Mouse (Mus musculus): ENCODE data around the gene Ncf2. TPM values are rescaled to one million over a fixed set of nuclear protein-coding genes. Genes with fewer than 3 reads are reported as not detected.

Ncf2 gene
- polyA plus RNA-seq, 1 experiment from 2014 or later = 2.6 TPM

- WGBS = 88% methylated on average over 3 of the region's 3 CpGs
- H3K27ac ChIP-seq (replicated peaks) = no peak overlapping the region
- no peak overlapping the region for H3K4me3 ChIP-seq
- H3K9me3 ChIP-seq = no peaks in the 10 kb centered on the region
- no peak for DNase-seq (ENCODE audit: low spot score)
- peaks cover 98% of the 10 kb centered on the region for H3K36me3 ChIP-seq (replicated peaks)
- no peaks in the 10 kb centered on the region for H3K4me1 ChIP-seq
- H3K27me3 ChIP-seq (replicated peaks; ENCODE audit: low read depth, poor library complexity, severe bottlenecking) = no peaks in the 10 kb centered on the region
Observed at GRCm38 (mm10) chr1:152845211-152845730, 45.3 kb downstream of the Ncf2 start.

DNA sequence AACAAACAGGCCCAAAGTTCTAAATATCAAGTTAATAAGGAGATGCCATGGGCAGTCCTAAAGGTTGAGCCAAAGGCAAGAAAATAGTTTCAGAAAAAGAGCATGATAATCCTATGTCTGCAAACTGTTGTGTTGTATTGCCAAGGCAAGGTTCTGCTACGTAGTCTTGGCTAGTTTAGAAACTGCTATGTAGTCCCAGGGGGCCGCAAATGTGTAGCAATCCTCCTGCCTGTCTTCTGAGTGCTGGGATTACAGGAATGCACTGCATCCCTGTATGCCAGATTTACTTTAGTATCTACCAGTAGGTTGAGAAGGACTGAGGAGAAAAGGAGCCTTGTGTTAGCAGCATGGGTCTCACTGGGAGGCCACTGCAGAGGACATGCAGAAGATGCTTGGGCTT lies 46.9 kb downstream of the Ncf2 start:
- H3K4me1 ChIP-seq = no peaks in the 10 kb centered on the region
- H3K27ac ChIP-seq (replicated peaks) = no peak overlapping the region
- WGBS = 96% methylated on average over 2 of the region's 2 CpGs
- peaks cover 98% of the 10 kb centered on the region for H3K36me3 ChIP-seq (replicated peaks)
- no peak for DNase-seq (ENCODE audit: low spot score)
- H3K9me3 ChIP-seq = no peaks in the 10 kb centered on the region
- no peak overlapping the region for H3K4me3 ChIP-seq
- no peaks in the 10 kb centered on the region for H3K27me3 ChIP-seq (replicated peaks; ENCODE audit: low read depth, poor library complexity, severe bottlenecking)

DNA sequence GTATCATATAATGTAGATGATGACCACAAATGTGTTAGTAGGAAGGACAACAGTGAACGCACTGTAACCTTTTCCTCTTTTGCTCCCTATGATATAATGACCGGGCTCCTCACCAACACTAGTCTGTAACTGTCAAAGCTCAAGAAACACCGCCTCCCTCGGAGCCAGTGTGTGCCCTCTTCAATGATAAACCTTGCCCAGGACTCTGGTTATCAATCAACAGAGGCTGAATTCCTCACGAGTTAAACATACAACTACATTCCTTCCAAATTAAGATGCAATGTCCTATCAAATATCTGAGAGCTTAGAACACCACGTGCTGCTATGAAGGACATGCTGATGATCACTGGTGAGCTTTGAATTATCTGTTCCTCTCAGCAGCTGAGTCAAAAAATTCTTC lies 69.9 kb downstream of the Ncf2 start:
- no peaks in the 10 kb centered on the region for H3K9me3 ChIP-seq
- H3K27ac ChIP-seq (replicated peaks) = no peak overlapping the region
- no peaks in the 10 kb centered on the region for H3K4me1 ChIP-seq
- DNase-seq (ENCODE audit: low spot score) = no peak
- WGBS = 93% methylated on average over 6 of the region's 6 CpGs
- peaks cover 53% of the 10 kb centered on the region for H3K36me3 ChIP-seq (replicated peaks)
- H3K4me3 ChIP-seq = no peak overlapping the region
- no peaks in the 10 kb centered on the region for H3K27me3 ChIP-seq (replicated peaks; ENCODE audit: low read depth, poor library complexity, severe bottlenecking)

- no peak overlapping the region for H3K27ac ChIP-seq (replicated peaks)
- H3K27me3 ChIP-seq (replicated peaks; ENCODE audit: low read depth, poor library complexity, severe bottlenecking) = no peaks in the 10 kb centered on the region
- H3K4me3 ChIP-seq = no peak overlapping the region
- 82% methylated on average over 3 of the region's 3 CpGs for WGBS
- H3K9me3 ChIP-seq = no peaks in the 10 kb centered on the region
- DNase-seq (ENCODE audit: low spot score) = no peak
- H3K4me1 ChIP-seq = no peaks in the 10 kb centered on the region
- H3K36me3 ChIP-seq (replicated peaks) = peaks cover 52% of the 10 kb centered on the region
Observed at GRCm38 (mm10) chr1:152871031-152871430, 71.0 kb downstream of the Ncf2 start.

Other genes with a start within 250 kb of the Ncf2 start
- not detected in 2 replicates for gene Apobec4, start 49.6 kb upstream of the Ncf2 start, polyA plus RNA-seq (2016; fragmentation: Nextera tagmentation; extraction: Ambion mirVana)
- 28.0 and 30.8 TPM in 2 replicates for gene Rgl1, start 33.8 kb upstream of the Ncf2 start, polyA plus RNA-seq (2016; fragmentation: Nextera tagmentation; extraction: Ambion mirVana)
- 198 and 199 TPM in 2 replicates for gene Arpc5, start 33.7 kb upstream of the Ncf2 start, polyA plus RNA-seq (2016; fragmentation: Nextera tagmentation; extraction: Ambion mirVana)
- 40.3 and 40.8 TPM in 2 replicates for gene Smg7, start 102.5 kb downstream of the Ncf2 start, polyA plus RNA-seq (2016; fragmentation: Nextera tagmentation; extraction: Ambion mirVana)
- 4.7 and 6.2 TPM in 2 replicates for gene Nmnat2, start 154.8 kb downstream of the Ncf2 start, polyA plus RNA-seq (2016; fragmentation: Nextera tagmentation; extraction: Ambion mirVana)

All from embryonic facial prominence, embryonic 10.5 days (tissue).